Mouse (Mus musculus) embryonic facial prominence, embryonic 15.5 days (tissue): ENCODE measurements at regions not wholly inside any gene's neighbourhood (a gene's known extent, or its start where the extent isn't known, plus 50 kb on each side); places are given as distances from the start of the nearest gene placed in this dataset.

Source experiments
- ATAC-seq: fragments of 200-750 bp; cut with Nextera tagmentation; 2 replicates; pipeline ENCODE4 v1.8.0; 2017; ENCODE audit warnings: low read depth, moderate TSS enrichment; ENCODE audit not compliant: insufficient number of reproducible peaks, low FRiP score, low TSS enrichment
- H3K27ac ChIP-seq: fragments of 300-500 bp; sonication (generic); replicated peaks from 2 replicates; pipeline ENCODE4 v1.5.1; 2015; ENCODE audit warnings: mild to moderate bottlenecking, inconsistent platforms
- H3K27me3 ChIP-seq: fragments of 300-500 bp; sonication (generic); 2 replicates; pipeline ENCODE4 v1.6.1; 2015; ENCODE audit warnings: inconsistent platforms
- H3K36me3 ChIP-seq: fragments of 300-500 bp; sonication (generic); 2 replicates; pipeline ENCODE4 v1.6.1; 2015; ENCODE audit warnings: mild to moderate bottlenecking, inconsistent platforms
- H3K4me1 ChIP-seq: fragments of 300-500 bp; sonication (generic); 2 replicates; pipeline ENCODE4 v1.6.1; 2015; ENCODE audit warnings: inconsistent platforms
- H3K4me2 ChIP-seq: fragments of 300-500 bp; sonication (generic); replicated peaks from 2 replicates; pipeline ENCODE4 v1.6.1; 2015; ENCODE audit warnings: mild to moderate bottlenecking, inconsistent platforms
- H3K4me3 ChIP-seq: fragments of 300-500 bp; sonication (generic); replicated peaks from 2 replicates; pipeline ENCODE4 v1.5.1; 2015; ENCODE audit warnings: mild to moderate bottlenecking, inconsistent platforms
- H3K9ac ChIP-seq: fragments of 300-500 bp; sonication (generic); 2 replicates; pipeline ENCODE4 v1.6.1; 2015; ENCODE audit warnings: inconsistent platforms
- H3K9me3 ChIP-seq: fragments of 300-500 bp; sonication (generic); replicated peaks from 2 replicates; pipeline ENCODE4 v1.6.1; 2016; ENCODE audit warnings: inconsistent platforms
- WGBS: fragments of 180-500 bp; shearing (Covaris S2); methylation state at CpG from one replicate; pipeline ENCODE4 v1.1.7; 2015; 5-methylcytosine and 5-hydroxymethylcytosine counted together

DNA sequence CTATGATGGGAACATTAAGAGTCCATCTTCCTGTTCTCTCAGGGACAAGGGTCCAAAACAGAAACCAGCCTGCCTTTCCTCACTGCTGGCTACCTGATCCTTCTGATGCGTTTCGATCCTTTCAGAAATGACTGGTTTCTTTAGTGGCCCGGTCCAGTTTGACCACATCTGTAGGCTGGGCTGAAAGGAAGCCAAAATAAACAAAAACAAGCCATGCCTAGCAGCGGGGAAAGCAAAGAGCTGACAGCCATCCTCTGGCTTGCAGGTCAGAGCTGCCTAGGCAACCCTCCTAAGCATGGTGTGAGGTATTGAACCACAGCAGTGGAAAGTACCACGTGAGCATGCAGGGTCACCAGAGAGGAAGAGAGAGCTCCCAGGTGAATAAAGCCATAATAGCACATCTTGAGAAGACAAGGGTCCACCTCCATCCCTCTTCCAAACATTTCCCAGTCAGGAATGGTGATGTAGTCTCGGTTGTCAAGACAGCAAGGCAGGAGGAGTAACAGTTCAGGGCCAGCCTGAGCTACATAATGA lies 146.6 kb downstream of the Rybp start:
- Histone ChIP-seq H3K9ac (no peak overlapping the region), H3K4me2 (no peak overlapping the region), H3K27ac (no peak overlapping the region), H3K36me3 (no peaks in the 10 kb centered on the region), H3K27me3 (peaks cover 8% of the 10 kb centered on the region; the same call in 1 of the 2 replicates), H3K4me1 (peaks cover 37% of the 10 kb centered on the region), H3K9me3 (no peaks in the 10 kb centered on the region), H3K4me3 (no peak overlapping the region)
- no peak for ATAC-seq
- WGBS, result 37% methylated on average over 6 of the region's 6 CpGs

DNA sequence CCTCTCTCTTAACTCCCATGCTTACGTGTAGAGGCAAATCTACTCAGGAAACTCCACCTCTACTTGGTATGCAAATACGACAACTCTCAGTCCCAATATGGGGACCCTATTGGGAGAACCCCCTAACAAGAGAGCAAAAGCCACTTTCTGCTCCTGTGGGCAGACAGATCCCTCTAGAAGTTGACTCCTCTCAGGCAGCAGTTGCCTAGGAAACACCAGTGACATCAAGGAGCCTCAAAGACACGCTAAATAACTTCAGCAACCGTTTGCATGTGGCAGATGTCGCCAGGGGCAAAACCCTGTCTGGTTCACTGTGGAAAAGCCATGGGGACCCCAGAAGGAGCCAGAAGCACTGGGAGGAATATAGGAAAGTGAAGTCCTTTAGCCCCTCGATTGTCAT lies 147.5 kb downstream of the Rybp start:
- Histone ChIP-seq H3K27me3 (peaks cover 8% of the 10 kb centered on the region; the same call in 1 of the 2 replicates), H3K4me3 (no peak overlapping the region), H3K4me1 (peaks cover 36% of the 10 kb centered on the region), H3K27ac (no peak overlapping the region), H3K9me3 (no peaks in the 10 kb centered on the region), H3K4me2 (no peak overlapping the region), H3K36me3 (no peaks in the 10 kb centered on the region), H3K9ac (no peak overlapping the region)
- 26% methylated on average over 6 of the region's 6 CpGs for WGBS
- no peak for ATAC-seq

DNA sequence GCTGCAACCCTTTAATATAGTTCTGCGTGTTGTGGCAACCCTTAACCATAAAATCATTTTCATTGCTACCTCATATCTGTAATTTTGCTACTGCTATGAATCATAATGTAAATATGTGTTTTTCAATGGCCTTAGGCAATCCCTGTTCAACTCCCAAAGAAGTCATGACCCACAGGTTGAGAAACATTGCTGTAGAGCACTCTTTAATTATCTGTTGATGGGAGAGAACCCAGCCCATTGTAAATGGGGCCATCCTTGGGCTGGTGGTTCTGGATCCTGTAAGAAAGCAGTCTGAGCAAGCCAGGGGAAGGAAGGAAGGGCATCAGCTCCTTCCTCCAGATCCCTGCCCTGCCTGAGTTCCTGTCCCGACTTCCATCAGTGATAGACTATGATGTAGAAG lies 148.6 kb downstream of the Rybp start:
- WGBS, result 68% methylated on average over 2 of the region's 2 CpGs
- no peak overlapping the region for H3K4me2 ChIP-seq

DNA sequence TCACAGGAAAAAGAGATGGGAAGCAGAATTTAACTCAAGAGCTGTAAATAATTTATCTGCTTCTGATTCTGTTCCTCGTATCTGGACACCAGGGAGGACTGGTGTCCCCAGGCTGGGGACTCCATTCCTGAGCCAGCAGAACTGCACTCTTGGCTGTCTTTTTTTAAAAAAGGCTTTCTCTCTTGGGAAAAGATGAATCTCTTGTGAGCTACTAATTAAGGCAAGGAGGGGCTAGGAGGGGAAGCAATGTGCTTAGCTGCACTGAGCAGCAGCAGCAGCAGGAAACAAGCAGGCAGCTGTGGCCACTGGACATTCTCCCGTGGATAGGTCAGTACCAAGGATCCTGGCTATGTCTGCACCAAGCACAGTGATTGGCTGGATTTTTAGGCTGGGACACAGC lies 152.1 kb downstream of the Rybp start:
- Histone ChIP-seq H3K9ac (no peak overlapping the region), H3K4me1 (peaks cover 21% of the 10 kb centered on the region), H3K27me3 (0 out of 2 replicates have a peak, but pooled peaks cover 7% of the 10 kb centered on the region), H3K4me3 (no peak overlapping the region), H3K9me3 (no peaks in the 10 kb centered on the region), H3K4me2 (no peak overlapping the region), H3K27ac (no peak overlapping the region), H3K36me3 (no peaks in the 10 kb centered on the region)
- no peak for ATAC-seq
- WGBS, result 41% methylated on average over 2 of the region's 2 CpGs

More for the DNA sequence above, 148.6 kb downstream of the Rybp start:
- H3K4me1 ChIP-seq, result peaks cover 24% of the 10 kb centered on the region
- ATAC-seq, result no peak
- no peaks in the 10 kb centered on the region for H3K9me3 ChIP-seq
- H3K4me3 ChIP-seq, result no peak overlapping the region
- H3K27ac ChIP-seq, result no peak overlapping the region
- H3K36me3 ChIP-seq, result no peaks in the 10 kb centered on the region
- no peak overlapping the region for H3K9ac ChIP-seq
- peaks cover 8% of the 10 kb centered on the region; the same call in 1 of the 2 replicates for H3K27me3 ChIP-seq

DNA sequence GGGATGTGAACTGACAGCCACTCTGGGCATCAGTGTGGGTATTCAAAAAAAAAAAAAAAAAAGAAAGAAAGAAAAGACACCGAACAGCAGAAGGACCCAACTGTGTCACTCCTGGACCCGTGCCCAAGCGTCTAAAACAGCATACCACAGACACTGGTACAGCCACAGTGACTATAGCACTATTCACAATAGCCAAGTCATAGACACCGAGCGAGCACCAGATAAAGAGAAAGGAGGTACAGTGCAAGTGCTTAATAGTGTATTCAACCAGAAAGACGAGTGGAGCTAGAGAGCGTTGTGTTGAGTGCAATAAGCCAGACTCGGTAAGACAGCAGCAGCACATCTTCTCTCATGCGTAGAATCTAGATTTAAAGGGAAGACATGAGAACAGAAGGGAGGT lies 153.3 kb downstream of the Rybp start:
- ATAC-seq, result no peak
- Histone ChIP-seq H3K36me3 (no peaks in the 10 kb centered on the region), H3K27me3 (0 out of 2 replicates have a peak, but pooled peaks cover 7% of the 10 kb centered on the region), H3K9ac (no peak overlapping the region), H3K4me2 (no peak overlapping the region), H3K9me3 (no peaks in the 10 kb centered on the region), H3K4me3 (no peak overlapping the region), H3K27ac (no peak overlapping the region), H3K4me1 (peaks cover 13% of the 10 kb centered on the region)
- WGBS, result 66% methylated on average over 9 of the region's 9 CpGs

DNA sequence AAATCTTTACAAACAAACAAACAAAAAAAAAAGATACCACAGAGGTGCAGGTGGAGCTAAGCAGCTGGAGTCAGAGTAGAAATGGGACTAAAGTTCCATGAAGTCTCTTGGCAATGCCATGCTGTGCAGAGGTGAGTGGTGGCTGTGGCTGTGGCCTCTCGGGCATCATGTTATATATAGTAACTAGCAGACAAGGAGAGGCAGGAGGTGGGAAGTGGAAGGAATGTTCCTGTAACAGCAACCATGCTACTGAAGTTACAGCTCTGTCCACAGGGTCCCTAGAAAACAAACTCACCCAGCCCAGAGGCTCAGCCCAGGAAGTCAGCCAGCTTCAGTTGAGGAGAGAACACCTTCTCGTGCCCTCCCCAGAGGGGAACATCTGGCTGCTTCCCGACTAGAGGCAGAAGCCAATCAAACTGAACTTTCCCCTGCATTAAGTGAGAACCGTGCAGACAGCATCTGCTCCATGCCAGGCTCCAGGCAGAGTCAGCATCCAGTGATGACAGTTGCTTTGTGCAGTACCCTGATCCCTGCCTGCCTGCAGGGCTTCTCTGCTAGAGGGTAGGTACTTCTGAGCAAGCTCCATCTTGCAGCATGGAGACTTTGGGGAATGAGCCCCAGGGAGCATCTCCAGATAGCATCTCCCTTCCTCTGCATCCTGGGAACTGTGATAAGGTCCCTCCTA lies 154.2 kb downstream of the Rybp start:
- Histone ChIP-seq H3K9ac (no peak overlapping the region), H3K9me3 (no peaks in the 10 kb centered on the region), H3K4me1 (peaks cover 18% of the 10 kb centered on the region), H3K4me2 (no peak overlapping the region), H3K27ac (no peak overlapping the region), H3K36me3 (no peaks in the 10 kb centered on the region), H3K27me3 (0 out of 2 replicates have a peak, but pooled peaks cover 7% of the 10 kb centered on the region), H3K4me3 (no peak overlapping the region)
- no peak for ATAC-seq
- WGBS, result 13% methylated on average over 4 of the region's 4 CpGs

DNA sequence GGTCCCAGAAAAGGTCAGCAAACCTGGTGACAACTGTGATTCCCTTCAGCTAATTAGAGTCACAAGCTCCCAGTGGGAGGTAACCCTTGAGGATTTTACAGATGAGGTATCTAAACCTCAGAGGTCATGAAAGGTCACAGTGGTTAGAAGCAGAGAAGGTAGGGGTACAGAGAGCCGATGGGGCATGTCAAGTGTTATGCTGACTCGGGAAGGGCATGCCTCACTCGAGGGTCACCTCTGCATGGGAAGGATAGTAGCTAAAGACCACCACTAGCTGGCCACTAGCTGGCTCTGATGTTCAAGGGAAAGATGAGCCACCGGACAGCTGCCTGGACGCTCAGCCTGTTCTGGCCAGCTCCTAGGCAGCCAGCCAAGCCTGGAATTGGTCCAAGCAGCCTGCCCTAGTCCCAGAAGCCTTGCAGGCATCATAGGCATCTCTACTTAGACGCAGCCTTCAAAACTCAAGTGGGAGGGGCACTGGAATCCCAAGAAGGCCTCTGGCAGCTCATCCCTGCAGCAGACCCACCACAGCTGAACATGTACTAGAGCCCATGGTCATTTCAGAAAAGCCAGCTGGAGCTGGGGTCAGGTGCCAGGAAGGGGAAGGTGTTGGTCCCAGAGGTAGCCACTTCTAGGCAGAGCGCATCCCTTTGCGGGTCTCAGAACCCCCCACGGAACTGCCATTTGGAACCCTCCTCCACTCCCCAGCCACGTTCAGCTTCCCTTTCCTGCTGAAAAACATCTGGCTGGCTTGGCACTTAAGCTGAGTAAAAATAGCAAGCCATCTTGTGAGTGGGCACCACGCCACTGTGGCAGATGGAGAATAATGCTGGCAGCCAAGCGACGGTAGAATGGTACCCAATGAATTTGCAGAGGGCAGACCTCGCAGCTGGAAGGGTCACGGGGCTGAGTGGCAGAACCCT lies 159.8 kb downstream of the Rybp start:
- 21% methylated on average over 15 of the region's 15 CpGs for WGBS

DNA sequence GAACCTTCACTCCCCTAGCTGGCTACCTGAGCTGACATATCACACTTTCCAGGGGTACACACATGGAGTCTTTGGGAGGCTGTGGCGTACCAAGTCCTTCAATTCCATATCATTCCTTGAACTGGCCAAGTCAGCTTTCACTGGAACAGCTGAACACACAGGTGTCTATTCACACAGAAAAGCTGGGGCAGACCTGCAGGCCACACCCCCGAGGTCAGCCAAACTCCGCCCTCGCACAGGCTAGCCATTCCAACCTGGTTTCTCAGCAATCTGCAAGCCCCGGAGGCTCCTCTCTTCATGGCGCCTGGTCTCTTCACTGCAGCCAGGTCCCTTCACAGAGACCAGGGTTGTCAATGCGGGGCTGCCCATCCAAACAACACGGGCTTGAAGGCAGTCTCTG lies 160.5 kb downstream of the Rybp start:
- H3K4me1 ChIP-seq, result peaks cover 23% of the 10 kb centered on the region
- H3K27ac ChIP-seq, result 0 out of 2 replicates have a peak overlapping the region, but pooled peaks have one; percentile 8
- H3K4me2 ChIP-seq, result no peak overlapping the region
- H3K27me3 ChIP-seq, result peaks cover 9% of the 10 kb centered on the region; the same call in 1 of the 2 replicates
- no peak overlapping the region for H3K4me3 ChIP-seq
- H3K9me3 ChIP-seq, result no peaks in the 10 kb centered on the region
- 60% methylated on average over 8 of the region's 8 CpGs for WGBS
- no peak overlapping the region for H3K9ac ChIP-seq
- no peak for ATAC-seq
- no peaks in the 10 kb centered on the region for H3K36me3 ChIP-seq

More for the DNA sequence above, 159.8 kb downstream of the Rybp start:
- Histone ChIP-seq H3K27ac (peak overlapping the region; percentile 52; the same call in 1 of the 2 replicates), H3K9ac (no peak overlapping the region), H3K27me3 (peaks cover 9% of the 10 kb centered on the region; the same call in 1 of the 2 replicates), H3K4me3 (no peak overlapping the region), H3K4me1 (peaks cover 23% of the 10 kb centered on the region), H3K36me3 (no peaks in the 10 kb centered on the region), H3K9me3 (no peaks in the 10 kb centered on the region), H3K4me2 (peak overlapping the region; percentile 34)
- peak; percentile 82 for ATAC-seq

DNA sequence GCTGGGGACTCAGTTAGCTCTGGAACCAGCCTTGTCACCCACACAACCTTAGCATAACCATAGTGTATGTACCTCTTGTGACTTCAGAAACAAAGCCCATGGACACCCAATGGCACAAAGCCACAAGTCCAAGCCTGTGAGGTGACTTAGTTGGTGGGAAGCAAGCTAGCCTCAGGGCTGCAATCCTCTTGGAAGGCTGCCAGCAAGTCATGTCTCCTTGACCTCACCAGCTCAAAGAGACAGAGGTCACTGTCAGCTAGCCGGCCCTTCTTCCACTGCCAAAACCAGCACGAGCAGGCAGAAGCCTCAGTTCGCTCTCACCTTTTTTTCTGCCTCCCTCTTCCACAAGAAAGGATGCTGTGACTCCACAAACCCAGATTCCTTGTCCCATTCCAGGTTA lies 161.0 kb downstream of the Rybp start:
- H3K4me2 ChIP-seq, result no peak overlapping the region
- no peak overlapping the region for H3K27ac ChIP-seq
- H3K9me3 ChIP-seq, result no peaks in the 10 kb centered on the region
- peaks cover 25% of the 10 kb centered on the region for H3K4me1 ChIP-seq
- 63% methylated on average over 3 of the region's 3 CpGs for WGBS
- no peak for ATAC-seq
- H3K36me3 ChIP-seq, result no peaks in the 10 kb centered on the region
- H3K4me3 ChIP-seq, result no peak overlapping the region
- no peak overlapping the region for H3K9ac ChIP-seq
- H3K27me3 ChIP-seq, result peaks cover 8% of the 10 kb centered on the region; the same call in 1 of the 2 replicates

DNA sequence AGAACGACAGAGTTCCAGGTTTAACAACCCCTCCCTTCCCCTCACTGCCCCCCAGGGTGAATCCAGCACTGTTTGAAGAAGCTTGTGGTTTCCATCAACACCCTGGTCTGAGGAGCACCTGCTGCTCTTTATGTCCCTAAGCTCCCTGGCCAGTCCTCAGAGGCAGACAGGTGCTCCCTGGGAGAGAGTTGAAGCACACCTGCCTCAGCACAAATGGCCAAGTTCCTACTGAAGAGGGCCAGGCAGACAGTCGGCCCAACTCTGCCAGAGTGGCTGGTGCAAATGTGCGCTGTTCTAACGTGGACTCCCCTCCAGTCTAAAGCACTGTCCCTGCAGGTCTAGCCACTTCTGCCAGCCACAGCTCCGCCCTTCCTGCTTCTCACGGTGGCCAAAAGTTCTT lies 166.0 kb downstream of the Rybp start:
- Histone ChIP-seq H3K4me1 (peaks cover 28% of the 10 kb centered on the region), H3K4me2 (no peak overlapping the region), H3K36me3 (no peaks in the 10 kb centered on the region), H3K27ac (no peak overlapping the region), H3K9me3 (no peaks in the 10 kb centered on the region), H3K9ac (no peak overlapping the region), H3K27me3 (no peaks in the 10 kb centered on the region; the same call in 1 of the 2 replicates), H3K4me3 (no peak overlapping the region)
- WGBS, result 52% methylated on average over 6 of the region's 6 CpGs
- no peak for ATAC-seq
